Mouse (Mus musculus): Measurements from ENCODE around the gene Lrfn4. TPM values are rescaled to one million over a fixed set of nuclear protein-coding genes. Genes with fewer than 3 reads are reported as not detected.

The Lrfn4 gene
- polyA plus RNA-seq (2015; fragmentation: Nextera tagmentation; extraction: Ambion mirVana): 16.6 and 20.1 TPM in 2 replicates

DNA sequence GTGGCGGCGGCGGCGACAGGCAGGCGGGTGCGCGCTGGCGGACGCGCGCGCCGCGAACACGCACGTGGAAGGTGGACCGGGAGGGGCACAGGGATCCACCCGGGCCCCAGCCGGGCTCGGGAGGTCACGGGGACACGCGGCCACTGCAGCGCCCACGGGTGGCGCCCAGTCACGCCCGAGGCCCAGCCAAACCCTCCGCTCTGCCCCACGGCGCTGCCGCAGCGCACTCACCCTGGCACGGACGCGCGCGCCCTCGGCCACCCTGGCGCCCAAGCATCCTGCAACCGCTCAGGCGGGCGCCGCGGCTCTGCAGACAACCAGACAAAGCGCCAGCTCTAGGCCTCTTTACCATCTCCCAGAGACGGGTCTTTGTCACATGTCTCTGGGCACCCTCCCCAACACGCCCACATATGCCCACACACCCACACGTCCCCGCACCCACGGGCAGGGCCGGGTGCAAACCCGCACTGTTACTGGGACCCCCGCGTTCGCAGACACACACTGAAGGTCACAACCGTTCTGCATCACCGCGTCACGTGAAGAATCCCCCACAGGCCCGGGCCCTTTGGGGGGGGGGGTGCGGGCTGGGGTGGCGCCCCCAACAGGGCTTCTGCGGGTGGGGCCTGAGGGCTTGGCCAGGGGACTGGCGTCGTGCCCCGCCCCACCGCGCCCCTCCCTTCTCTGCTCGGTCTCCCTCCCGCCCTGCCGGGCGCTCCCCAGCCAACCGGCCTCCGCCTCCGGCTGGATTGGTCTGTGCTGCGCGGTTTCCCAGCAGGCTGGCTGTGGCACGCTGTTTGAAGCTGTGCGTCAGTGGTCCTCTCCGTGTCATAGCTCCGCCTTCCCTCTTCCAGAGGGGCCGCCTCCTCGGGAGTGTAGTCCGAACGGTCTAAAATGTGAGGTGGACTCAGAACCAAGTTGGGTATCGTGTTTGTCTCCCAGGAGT, at the start of gene Lrfn4:
Gene Lrfn4, minus strand, starts transcription at position 517 of the 943 bp plus-strand sequence.

DNA sequence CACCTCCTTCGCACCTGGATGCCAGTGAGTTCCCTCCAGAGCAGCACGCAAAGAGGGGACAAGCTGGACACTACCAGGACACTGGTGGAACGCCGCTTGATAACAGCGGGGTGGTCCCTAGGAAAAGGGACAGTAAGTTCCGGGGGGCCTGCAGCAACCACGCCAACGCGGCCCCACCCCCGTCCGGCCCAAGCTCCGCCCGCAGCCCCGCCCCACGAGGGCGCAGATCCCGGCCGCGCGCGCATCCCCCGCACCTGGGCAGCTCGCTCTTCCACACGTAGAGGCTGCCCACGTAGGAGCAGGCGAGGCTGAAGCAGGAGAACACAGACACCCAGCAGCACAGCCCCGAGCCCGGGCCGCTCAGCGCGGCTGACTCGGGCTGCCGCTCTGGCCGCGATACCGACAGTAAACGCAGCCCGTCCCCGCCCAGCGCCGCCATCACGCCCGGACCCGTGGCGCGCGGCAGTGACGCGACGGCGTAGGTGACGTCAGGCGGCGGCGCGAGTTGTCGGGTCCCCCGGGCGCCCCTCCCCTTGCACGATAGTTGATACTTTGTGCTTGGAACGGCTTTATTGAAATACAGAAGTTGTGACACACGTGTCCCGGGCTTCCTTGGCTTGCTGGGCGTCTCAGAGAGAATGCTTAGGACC, 9.8 kb upstream of the Lrfn4 start, which contains the start of gene Rce1:
Gene Rce1, minus strand, starts transcription at position 463 of the 650 bp plus-strand sequence.

Small RNA genes lying within 50 kb of the gene (microRNA-seq; reads per million reads assigned to microRNA genes)
- gene Mir6986: 1.5 reads per million

Other genes starting within 250 kb of the Lrfn4 start
- 21.2 and 22.8 TPM in 2 replicates for gene Kdm2a, start 217.4 kb downstream of the Lrfn4 start, polyA plus RNA-seq (2015; fragmentation: Nextera tagmentation; extraction: Ambion mirVana)
- gene Rhod, start 176.2 kb downstream of the Lrfn4 start, polyA plus RNA-seq (2015; fragmentation: Nextera tagmentation; extraction: Ambion mirVana): 5.2 and 10.4 TPM in 2 replicates
- 16.4 and 16.9 TPM in 2 replicates for gene Syt12, start 138.2 kb downstream of the Lrfn4 start, polyA plus RNA-seq (2015; fragmentation: Nextera tagmentation; extraction: Ambion mirVana)
- gene 2010003K11Rik, start 117.1 kb downstream of the Lrfn4 start, polyA plus RNA-seq (2015; fragmentation: Nextera tagmentation; extraction: Ambion mirVana): not detected in 2 replicates
- 31.5 and 38.5 TPM in 2 replicates for gene Pcx, start 105.2 kb downstream of the Lrfn4 start, polyA plus RNA-seq (2015; fragmentation: Nextera tagmentation; extraction: Ambion mirVana)
- gene Rce1, start 10.0 kb upstream of the Lrfn4 start, polyA plus RNA-seq (2015; fragmentation: Nextera tagmentation; extraction: Ambion mirVana): 41.3 and 46.2 TPM in 2 replicates
- 5.4 and 5.9 TPM in 2 replicates for gene Gm960, start 83.0 kb upstream of the Lrfn4 start, polyA plus RNA-seq (2015; fragmentation: Nextera tagmentation; extraction: Ambion mirVana)
- 11.6 and 16.4 TPM in 2 replicates for gene Sptbn2, start 95.5 kb upstream of the Lrfn4 start, polyA plus RNA-seq (2015; fragmentation: Nextera tagmentation; extraction: Ambion mirVana)
- gene Rbm4b, start 140.8 kb upstream of the Lrfn4 start, polyA plus RNA-seq (2015; fragmentation: Nextera tagmentation; extraction: Ambion mirVana): 68.3 and 75.8 TPM in 2 replicates
- gene Rbm4, start 178.2 kb upstream of the Lrfn4 start, polyA plus RNA-seq (2015; fragmentation: Nextera tagmentation; extraction: Ambion mirVana): 36.2 and 38.3 TPM in 2 replicates
- 14.4 and 24.3 TPM in 2 replicates for gene Gm21992, start 195.9 kb upstream of the Lrfn4 start, polyA plus RNA-seq (2015; fragmentation: Nextera tagmentation; extraction: Ambion mirVana)
- 32.0 and 33.3 TPM in 2 replicates for gene Rbm14, start 196.0 kb upstream of the Lrfn4 start, polyA plus RNA-seq (2015; fragmentation: Nextera tagmentation; extraction: Ambion mirVana)
- 48.0 and 51.2 TPM in 2 replicates for gene Ccs, start 223.7 kb upstream of the Lrfn4 start, polyA plus RNA-seq (2015; fragmentation: Nextera tagmentation; extraction: Ambion mirVana)
- gene Ccdc87, start 223.7 kb upstream of the Lrfn4 start, polyA plus RNA-seq (2015; fragmentation: Nextera tagmentation; extraction: Ambion mirVana): 0.63 and 0.85 TPM in 2 replicates
- 92.7 and 98.1 TPM in 2 replicates for gene Ctsf, start 239.5 kb upstream of the Lrfn4 start, polyA plus RNA-seq (2015; fragmentation: Nextera tagmentation; extraction: Ambion mirVana)